Mouse (Mus musculus): ENCODE measurements around the gene Qars.

The Qars gene

GRCm38 (mm10) chr9:108486973-108487530 is 20.5 kb upstream of the Qars start:
- no peak for DNase-seq (ENCODE audit: low read depth, low spot score)

GRCm38 (mm10) chr9:108488403-108488802 is 19.1 kb upstream of the Qars start:
- DNase-seq (ENCODE audit: low read depth, low spot score) = no peak

GRCm38 (mm10) chr9:108489215-108489614 is 18.3 kb upstream of the Qars start:
- DNase-seq (ENCODE audit: low read depth, low spot score) = no peak

- no peak for DNase-seq (ENCODE audit: low read depth, low spot score)
These were observed 17.6 kb upstream of the Qars start for GRCm38 (mm10) chr9:108489702-108490558.

GRCm38 (mm10) chr9:108490559-108491285 is 16.8 kb upstream of the Qars start, which contains the start of gene Usp19:
Gene Usp19, plus strand, starts transcription at chr9:108490602.
- peak; percentile 98 for DNase-seq (ENCODE audit: low read depth, low spot score)

- DNase-seq (ENCODE audit: low read depth, low spot score) = no peak
These were observed 16.3 kb upstream of the Qars start for GRCm38 (mm10) chr9:108491286-108491580.

GRCm38 (mm10) chr9:108492043-108492750 is 15.3 kb upstream of the Qars start:
- peak; percentile 79 for DNase-seq (ENCODE audit: low read depth, low spot score)

- DNase-seq (ENCODE audit: low read depth, low spot score) = no peak
These were observed 14.3 kb upstream of the Qars start for GRCm38 (mm10) chr9:108493246-108493645.

GRCm38 (mm10) chr9:108494146-108494825 is 13.2 kb upstream of the Qars start:
- DNase-seq (ENCODE audit: low read depth, low spot score) = no peak

GRCm38 (mm10) chr9:108494905-108495304 is 12.6 kb upstream of the Qars start:
- peak; percentile 26 for DNase-seq (ENCODE audit: low read depth, low spot score)

GRCm38 (mm10) chr9:108499231-108499630 is 8.3 kb upstream of the Qars start:
- DNase-seq (ENCODE audit: low read depth, low spot score) = no peak

- no peak for DNase-seq (ENCODE audit: low read depth, low spot score)
These were observed 7.6 kb upstream of the Qars start for GRCm38 (mm10) chr9:108499943-108500342.

GRCm38 (mm10) chr9:108506901-108507300 is 605 bp upstream of the Qars start:
- no peak for DNase-seq (ENCODE audit: low read depth, low spot score)

- no peak for DNase-seq (ENCODE audit: low read depth, low spot score)
These were observed 1.3 kb downstream of the Qars start for GRCm38 (mm10) chr9:108508776-108509175.

GRCm38 (mm10) chr9:108516380-108517251 is 9.1 kb downstream of the Qars start, which contains the start of gene Qrich1:
Gene Qrich1, plus strand, starts transcription at chr9:108516806.
- DNase-seq (ENCODE audit: low read depth, low spot score) = peak; percentile 99

GRCm38 (mm10) chr9:108517253-108517930 is 9.9 kb downstream of the Qars start:
- peak; percentile 90 for DNase-seq (ENCODE audit: low read depth, low spot score)

- peak; percentile 87 for DNase-seq (ENCODE audit: low read depth, low spot score)
These were observed 10.4 kb downstream of the Qars start for GRCm38 (mm10) chr9:108517931-108518332.

- DNase-seq (ENCODE audit: low read depth, low spot score) = no peak
These were observed 14.1 kb downstream of the Qars start for GRCm38 (mm10) chr9:108521604-108522003.

- no peak for DNase-seq (ENCODE audit: low read depth, low spot score)
These were observed 15.8 kb downstream of the Qars start for GRCm38 (mm10) chr9:108523341-108523740.

- DNase-seq (ENCODE audit: low read depth, low spot score) = no peak
These were observed 17.9 kb downstream of the Qars start for GRCm38 (mm10) chr9:108525400-108525799.
